Mouse (Mus musculus) cerebellum, adult 8-10 months (tissue): ENCODE results near the gene Gm12886.

Experiments
- DNase-seq: peaks from one replicate; pipeline ENCODE4 v3.0.0; 2022

Gene Gm12886

GRCm38 (mm10) chr4:121422999-121423398 is at the start of gene Gm12886:
Gene Gm12886 (minus strand): TSS chr4:121423099.
- DNase-seq = no peak
